Mouse (Mus musculus): Measurements from ENCODE around the gene Bglap3. TPM values are rescaled to one million over a fixed set of nuclear protein-coding genes. Genes with fewer than 3 reads are reported as not detected.
"Not testable (repeated sequence)": the region's sequence is repeated elsewhere in the genome, so short reads cannot be mapped to it uniquely, and the experiment has no call there.

Bglap3 gene
- polyA plus RNA-seq, 1 experiment from 2014 or later = 4.1 TPM

DNA sequence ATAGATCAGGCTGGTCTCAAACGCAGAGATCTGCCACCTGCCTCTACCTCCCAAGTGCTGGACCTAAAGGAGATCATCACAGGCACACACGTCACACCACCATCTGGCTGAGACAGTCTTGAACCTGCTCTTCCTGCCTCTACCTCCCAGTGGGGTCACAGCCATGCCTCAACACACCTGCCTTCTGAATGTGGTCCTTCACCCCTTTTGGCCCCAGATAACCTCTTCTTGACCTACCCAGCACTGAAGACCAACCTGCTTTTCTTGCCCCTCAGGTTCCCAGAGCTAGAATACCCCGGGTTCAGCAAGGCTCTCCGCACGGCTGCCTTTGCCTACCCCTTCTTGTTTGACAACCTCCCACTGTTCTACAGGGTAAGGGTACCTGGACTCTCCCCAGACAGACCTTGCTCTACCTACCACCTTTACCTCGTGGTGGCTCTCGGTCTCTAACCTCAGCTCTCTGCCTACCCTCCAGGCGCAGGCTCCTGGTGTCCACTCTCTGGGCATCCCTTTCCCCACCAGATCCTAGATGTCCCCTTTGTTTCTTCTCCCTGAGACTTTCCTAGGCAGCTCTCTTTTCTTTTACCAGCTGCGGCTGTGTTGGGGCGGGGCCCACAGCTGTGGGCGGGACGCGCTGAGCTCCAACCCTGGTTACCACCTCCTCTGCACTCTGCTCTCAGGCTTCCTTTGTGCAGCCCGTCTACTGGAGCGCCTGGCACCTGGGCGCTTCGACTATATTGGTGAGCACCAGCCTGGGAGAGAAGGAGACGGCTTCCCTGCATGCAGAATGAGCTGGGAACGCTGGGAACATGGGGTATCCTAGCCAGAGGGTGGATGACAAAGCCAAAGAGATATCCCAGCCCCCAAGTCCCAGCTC, 3.4 kb upstream of the Bglap3 start:
- 10% methylated on average over 19 of the region's 19 CpGs for WGBS
- not testable (repeated sequence) for H3K4me1 ChIP-seq; H3K9me3 ChIP-seq; H3K36me3 ChIP-seq; H3K27me3 ChIP-seq (replicated peaks); H3K9ac ChIP-seq
- Histone ChIP-seq H3K4me2 (peak overlapping the region; percentile 53), H3K27ac (peak overlapping the region; percentile 26; the same call in 1 of the 2 replicates), H3K4me3 (replicated peaks) (peak overlapping the region; percentile 17)
- ATAC-seq (ENCODE audit: insufficient read depth, low FRiP score, low read depth) = peak; percentile 90

DNA sequence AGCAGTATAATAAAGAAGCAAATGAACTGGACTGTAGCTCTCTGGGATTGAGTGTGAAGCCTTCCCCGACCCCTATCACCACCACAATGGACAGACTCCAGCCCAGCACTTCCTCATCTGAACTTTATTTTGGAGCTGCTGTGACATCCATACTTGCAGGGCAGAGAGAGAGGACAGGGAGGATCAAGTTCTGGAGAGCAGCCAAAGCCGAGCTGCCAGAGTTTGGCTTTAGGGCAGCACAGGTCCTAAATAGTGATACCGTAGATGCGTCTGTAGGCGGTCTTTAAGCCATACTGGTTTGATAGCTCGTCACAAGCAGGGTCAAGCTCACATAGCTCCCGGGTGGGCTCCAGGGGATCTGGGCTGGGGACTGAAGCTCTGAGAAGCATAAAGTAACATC, 4.0 kb downstream of the Bglap3 start:
- peaks cover 12% of the 10 kb centered on the region for H3K27me3 ChIP-seq (replicated peaks)
- not testable (repeated sequence) for H3K9ac ChIP-seq; ATAC-seq (ENCODE audit: insufficient read depth, low FRiP score, low read depth); H3K27ac ChIP-seq; H3K9me3 ChIP-seq; H3K4me3 ChIP-seq (replicated peaks); H3K4me2 ChIP-seq; H3K36me3 ChIP-seq
- 82% methylated on average over 7 of the region's 7 CpGs for WGBS
- peaks cover 12% of the 10 kb centered on the region; the same call in 1 of the 2 replicates for H3K4me1 ChIP-seq

DNA sequence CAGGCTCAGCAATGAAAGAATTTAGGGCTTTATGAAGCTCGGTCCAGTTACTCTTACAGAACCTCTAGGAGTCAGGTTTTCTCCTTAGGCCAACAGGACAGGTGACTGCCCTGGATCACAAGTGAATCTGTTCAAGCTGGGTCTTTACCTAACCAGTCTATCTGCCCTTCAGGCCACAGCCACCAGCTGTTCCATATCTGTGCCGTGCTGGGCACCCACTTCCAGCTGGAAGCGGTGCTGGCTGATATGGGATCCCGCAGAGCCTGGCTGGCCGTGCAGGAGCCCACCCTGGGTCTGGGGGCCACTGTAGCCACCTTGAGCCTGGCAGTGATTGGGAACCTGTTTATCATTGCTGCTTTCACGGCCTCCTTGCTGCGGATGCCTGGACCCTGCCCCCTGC, 5.0 kb downstream of the Bglap3 start:
- 41% methylated on average over 4 of the region's 7 CpGs for WGBS
- H3K4me2 ChIP-seq = not testable (repeated sequence)

GRCm38 (mm10) chr3:88366830-88367428, 5.6 kb downstream of the Bglap3 start:
- H3K9me3 ChIP-seq, H3K27ac ChIP-seq, H3K9ac ChIP-seq, H3K36me3 ChIP-seq: not testable (repeated sequence)
- Histone ChIP-seq H3K4me3 (replicated peaks) (peak overlapping the region; percentile 20), H3K4me2 (peak overlapping the region; percentile 49), H3K4me1 (peaks cover 12% of the 10 kb centered on the region; the same call in 1 of the 2 replicates), H3K27me3 (replicated peaks) (peaks cover 12% of the 10 kb centered on the region)
- WGBS = 5% methylated on average over 21 of the region's 22 CpGs
- peak; percentile 69 for ATAC-seq (ENCODE audit: insufficient read depth, low FRiP score, low read depth)

More for the DNA sequence above, 5.0 kb downstream of the Bglap3 start:
- not testable (repeated sequence) for H3K9me3 ChIP-seq; H3K4me3 ChIP-seq (replicated peaks); H3K27ac ChIP-seq; H3K36me3 ChIP-seq; ATAC-seq (ENCODE audit: insufficient read depth, low FRiP score, low read depth); H3K9ac ChIP-seq
- Histone ChIP-seq H3K27me3 (replicated peaks) (peaks cover 12% of the 10 kb centered on the region), H3K4me1 (peaks cover 12% of the 10 kb centered on the region; the same call in 1 of the 2 replicates)

DNA sequence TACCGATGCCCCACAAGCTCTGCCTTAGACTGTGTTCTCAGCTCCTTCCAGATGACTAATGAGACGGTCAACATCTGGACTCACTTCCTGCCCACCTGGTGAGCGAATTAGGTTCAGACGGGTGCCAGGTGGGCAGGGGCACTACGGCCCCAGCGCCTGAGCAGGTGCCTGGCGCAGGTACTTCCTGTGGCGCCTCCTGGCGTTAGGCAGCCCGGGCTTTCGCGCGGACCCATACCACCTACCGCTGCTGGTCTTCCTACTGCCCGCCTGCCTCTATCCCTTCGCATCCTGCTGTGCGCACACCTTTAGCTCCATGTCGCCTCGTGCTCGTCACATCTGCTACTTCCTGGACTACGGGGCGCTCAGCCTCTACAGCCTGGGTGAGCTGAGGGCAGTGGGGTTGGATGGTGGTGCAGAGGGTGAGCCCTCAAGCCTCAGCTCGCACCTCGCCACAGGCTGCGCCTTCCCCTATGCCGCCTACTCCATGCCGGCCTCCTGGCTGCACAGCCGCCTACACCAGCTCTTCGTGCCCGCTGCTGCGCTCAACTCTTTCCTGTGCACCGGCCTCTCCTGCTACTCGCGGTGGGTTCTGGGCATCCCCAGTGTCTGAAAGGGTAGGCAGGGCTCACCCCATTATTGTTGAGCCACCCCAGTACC, 6.7 kb downstream of the Bglap3 start:
- H3K36me3 ChIP-seq = peaks cover 2% of the 10 kb centered on the region; the same call in 1 of the 2 replicates
- H3K4me1 ChIP-seq = peaks cover 12% of the 10 kb centered on the region; the same call in 1 of the 2 replicates
- no peak overlapping the region for H3K9ac ChIP-seq
- H3K9me3 ChIP-seq = no peaks in the 10 kb centered on the region
- H3K4me2 ChIP-seq = no peak overlapping the region
- H3K4me3 ChIP-seq (replicated peaks) = no peak overlapping the region
- 38% methylated on average over 34 of the region's 34 CpGs for WGBS
- H3K27ac ChIP-seq = no peak overlapping the region
- no peak for ATAC-seq (ENCODE audit: insufficient read depth, low FRiP score, low read depth)
- H3K27me3 ChIP-seq (replicated peaks) = peaks cover 12% of the 10 kb centered on the region

DNA sequence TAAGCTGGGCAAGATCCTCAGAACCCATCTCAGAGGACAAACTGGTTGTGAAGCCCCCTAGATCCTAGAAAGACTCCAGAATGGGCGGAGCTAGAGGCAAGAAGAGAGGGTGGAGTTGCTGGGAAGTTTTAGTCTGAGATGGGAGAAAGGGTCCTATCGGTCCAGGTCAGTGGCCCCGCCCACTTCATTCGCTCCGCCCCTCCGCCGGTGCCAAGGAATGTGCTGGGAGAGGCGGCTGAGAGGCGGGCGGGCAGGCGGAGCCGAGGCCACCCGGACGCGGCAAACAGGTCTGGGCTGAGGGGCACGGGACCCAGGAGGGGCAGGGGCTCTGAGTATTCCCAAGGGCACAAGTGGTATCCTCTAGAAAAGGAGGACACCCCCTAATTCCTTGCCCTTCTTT, 8.2 kb downstream of the Bglap3 start, which contains the start of gene Paqr6:
Gene Paqr6 (plus strand): TSS at position 248 of the 400 bp plus-strand sequence.
- ATAC-seq (ENCODE audit: insufficient read depth, low FRiP score, low read depth) = peak; percentile 37; the same call in 1 of the 2 replicates
- Histone ChIP-seq H3K36me3 (peaks cover 17% of the 10 kb centered on the region), H3K27me3 (replicated peaks) (peaks cover 12% of the 10 kb centered on the region), H3K27ac (peak within 1 kb of the TSS; percentile 23; the same call in 1 of the 2 replicates), H3K4me3 (replicated peaks) (peak within 1 kb of the TSS; percentile 15), H3K9ac (no peak within 1 kb of the TSS), H3K4me2 (peak within 1 kb of the TSS; percentile 44), H3K4me1 (peaks cover 12% of the 10 kb centered on the region; the same call in 1 of the 2 replicates), H3K9me3 (no peaks in the 10 kb centered on the region)
- WGBS = 2% methylated on average over 15 of the region's 16 CpGs

DNA sequence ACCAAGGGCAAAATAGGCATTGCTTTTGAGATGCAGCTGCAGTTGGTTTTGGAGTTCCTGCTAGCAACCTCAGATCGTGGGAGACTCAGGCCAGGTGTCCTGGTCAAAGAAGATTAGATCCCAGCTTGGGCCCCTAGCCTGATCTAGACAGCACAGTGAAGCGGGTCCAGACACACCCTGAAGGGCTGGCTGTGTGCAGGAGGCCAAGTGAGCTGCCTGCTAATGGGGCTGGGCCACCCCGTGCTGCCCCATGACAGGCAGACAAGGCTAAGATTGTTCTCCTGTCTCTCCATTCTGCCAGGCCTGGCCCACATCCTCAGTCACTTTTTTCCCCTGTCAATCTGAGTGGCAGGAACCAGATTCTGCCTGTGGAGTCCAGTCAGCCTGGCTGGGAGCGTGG, 8.8 kb downstream of the Bglap3 start:
- Histone ChIP-seq H3K4me2 (no peak overlapping the region), H3K27ac (peak overlapping the region; percentile 23; the same call in 1 of the 2 replicates), H3K36me3 (peaks cover 23% of the 10 kb centered on the region), H3K4me1 (peaks cover 12% of the 10 kb centered on the region; the same call in 1 of the 2 replicates), H3K9ac (no peak overlapping the region), H3K27me3 (replicated peaks) (peaks cover 12% of the 10 kb centered on the region), H3K4me3 (replicated peaks) (no peak overlapping the region), H3K9me3 (no peaks in the 10 kb centered on the region)
- ATAC-seq (ENCODE audit: insufficient read depth, low FRiP score, low read depth) = peak; percentile 76
- 49% methylated on average over 4 of the region's 4 CpGs for WGBS

DNA sequence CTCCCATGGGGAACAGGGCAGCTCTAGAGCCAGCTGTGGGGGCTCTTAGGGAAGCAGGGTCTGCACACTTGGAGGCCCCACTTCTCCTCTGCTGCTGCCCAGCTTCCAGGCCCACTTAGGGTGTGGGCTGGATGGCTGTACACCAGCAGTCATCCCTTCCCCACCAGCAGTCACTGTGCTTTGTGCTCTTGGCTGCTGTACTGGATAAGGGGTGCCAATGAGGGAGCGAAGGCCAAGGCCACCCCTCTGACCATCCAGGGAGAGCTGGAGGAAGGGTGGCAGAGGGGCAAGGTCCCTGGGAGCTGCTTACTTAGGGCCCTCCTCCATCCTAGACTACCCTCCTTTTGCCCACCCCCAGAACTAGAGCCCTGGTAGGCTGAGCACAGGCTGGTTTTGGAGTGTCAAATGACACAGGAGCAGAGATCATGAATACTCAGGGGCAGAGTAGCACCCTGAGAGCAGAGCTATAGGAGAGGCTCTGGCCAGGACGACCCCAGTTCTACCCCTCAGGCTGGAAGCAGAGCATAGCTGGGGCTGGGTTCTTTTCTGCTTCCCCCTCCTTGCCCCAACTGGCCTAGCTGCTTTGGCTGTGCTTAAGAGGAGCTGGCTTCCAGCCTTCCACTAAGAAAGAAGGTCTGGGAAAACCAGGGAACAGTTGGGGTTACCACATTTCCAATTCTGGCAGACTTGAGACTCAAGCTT, 10.8 kb downstream of the Bglap3 start:
- no peak for ATAC-seq (ENCODE audit: insufficient read depth, low FRiP score, low read depth)
- no peak overlapping the region for H3K9ac ChIP-seq
- H3K9me3 ChIP-seq = no peaks in the 10 kb centered on the region
- no peak overlapping the region for H3K4me3 ChIP-seq (replicated peaks)
- H3K27ac ChIP-seq = no peak overlapping the region
- peaks cover 41% of the 10 kb centered on the region for H3K36me3 ChIP-seq
- H3K4me2 ChIP-seq = no peak overlapping the region
- H3K4me1 ChIP-seq = peaks cover 12% of the 10 kb centered on the region; the same call in 1 of the 2 replicates
- peaks cover 12% of the 10 kb centered on the region for H3K27me3 ChIP-seq (replicated peaks)
- WGBS = 93% methylated on average over 2 of the region's 2 CpGs

- Histone ChIP-seq H3K27ac (no peak overlapping the region), H3K4me1 (peaks cover 12% of the 10 kb centered on the region; the same call in 1 of the 2 replicates), H3K4me3 (replicated peaks) (no peak overlapping the region), H3K36me3 (peaks cover 46% of the 10 kb centered on the region), H3K4me2 (no peak overlapping the region), H3K27me3 (replicated peaks) (peaks cover 10% of the 10 kb centered on the region), H3K9me3 (no peaks in the 10 kb centered on the region), H3K9ac (no peak overlapping the region)
- no peak for ATAC-seq (ENCODE audit: insufficient read depth, low FRiP score, low read depth)
- WGBS = 74% methylated on average over 6 of the region's 6 CpGs
Measured at GRCm38 (mm10) chr3:88361096-88361495, 11.4 kb downstream of the Bglap3 start.

DNA sequence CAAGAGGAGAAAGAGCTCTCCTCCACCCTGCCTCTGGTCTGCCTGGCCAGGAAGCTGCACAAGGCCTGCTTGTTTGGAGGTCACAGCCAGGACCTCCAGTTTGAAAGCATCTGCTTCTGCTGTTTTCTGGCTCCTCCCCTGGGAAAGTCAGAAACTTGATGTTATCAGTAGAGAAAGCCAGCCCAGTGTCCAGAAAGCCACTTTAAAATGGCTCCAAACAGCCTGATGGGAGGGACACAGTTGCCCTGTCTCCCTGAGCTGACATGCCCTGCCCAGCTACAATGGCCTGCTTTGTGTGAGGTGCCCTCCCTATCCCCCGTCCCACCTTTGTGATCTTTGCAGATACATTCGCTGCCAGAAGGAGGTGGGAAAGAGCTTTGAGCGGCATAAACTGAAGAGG, 12.6 kb downstream of the Bglap3 start:
- no peak for ATAC-seq (ENCODE audit: insufficient read depth, low FRiP score, low read depth)
- peak overlapping the region; percentile 31; the same call in 1 of the 2 replicates for H3K27ac ChIP-seq
- peaks cover 57% of the 10 kb centered on the region for H3K36me3 ChIP-seq
- no peak overlapping the region for H3K4me3 ChIP-seq (replicated peaks)
- H3K4me2 ChIP-seq = no peak overlapping the region
- no peaks in the 10 kb centered on the region for H3K27me3 ChIP-seq (replicated peaks)
- WGBS = 68% methylated on average over 3 of the region's 3 CpGs
- H3K4me1 ChIP-seq = peaks cover 6% of the 10 kb centered on the region; the same call in 1 of the 2 replicates
- H3K9me3 ChIP-seq = no peaks in the 10 kb centered on the region
- no peak overlapping the region for H3K9ac ChIP-seq

DNA sequence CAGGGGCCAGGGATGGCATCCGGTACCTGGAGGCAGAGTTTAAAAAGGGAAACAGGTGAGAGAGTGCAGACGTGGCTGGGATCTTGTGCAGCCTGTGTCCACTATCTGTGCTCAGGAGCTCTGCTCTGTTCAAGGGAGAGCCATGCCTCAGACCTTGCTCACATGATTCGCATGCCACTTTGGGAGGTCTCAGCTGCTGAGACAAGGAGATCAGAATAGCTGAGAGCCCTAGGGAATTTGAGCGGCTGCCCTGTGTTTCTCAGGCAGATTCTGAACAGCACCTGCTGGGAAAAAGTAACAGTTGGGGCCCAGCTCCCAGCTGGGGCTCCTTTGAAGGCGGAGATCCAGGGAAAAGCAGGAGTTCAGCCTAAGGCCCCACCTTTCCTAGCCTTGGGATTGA, 13.0 kb downstream of the Bglap3 start:
- Histone ChIP-seq H3K9me3 (no peaks in the 10 kb centered on the region), H3K4me1 (0 out of 2 replicates have a peak, but pooled peaks cover 2% of the 10 kb centered on the region), H3K27ac (peak overlapping the region; percentile 21), H3K4me2 (no peak overlapping the region), H3K9ac (no peak overlapping the region), H3K36me3 (peaks cover 61% of the 10 kb centered on the region), H3K4me3 (replicated peaks) (no peak overlapping the region), H3K27me3 (replicated peaks) (no peaks in the 10 kb centered on the region)
- ATAC-seq (ENCODE audit: insufficient read depth, low FRiP score, low read depth) = no peak
- WGBS = 81% methylated on average over 5 of the region's 5 CpGs
